Mouse (Mus musculus) embryonic facial prominence, embryonic 12.5 days (tissue): ENCODE data around the gene Fbn1. TPM values are rescaled to one million over a fixed set of nuclear protein-coding genes. Genes with fewer than 3 reads are reported as not detected.

Experiments
- ATAC-seq: fragments of 200-750 bp; cut with Nextera tagmentation; 2 replicates; pipeline ENCODE4 v1.8.0; 2017; ENCODE audit not compliant: insufficient number of reproducible peaks, insufficient read depth, low FRiP score, low TSS enrichment
- H3K27ac ChIP-seq: fragments of 300-500 bp; sonication (generic); 2 replicates; pipeline ENCODE4 v1.5.1; 2016; ENCODE audit warnings: mild to moderate bottlenecking
- H3K27me3 ChIP-seq: fragments of 300-500 bp; sonication (generic); 2 replicates; pipeline ENCODE4 v1.6.1; 2016; ENCODE audit warnings: mild to moderate bottlenecking, moderate library complexity
- H3K36me3 ChIP-seq: fragments of 300-500 bp; sonication (generic); 2 replicates; pipeline ENCODE4 v1.6.1; 2016; ENCODE audit warnings: mild to moderate bottlenecking
- H3K4me1 ChIP-seq: fragments of 300-500 bp; sonication (generic); 2 replicates; pipeline ENCODE4 v1.6.1; 2016
- H3K4me2 ChIP-seq: fragments of 300-500 bp; sonication (generic); replicated peaks from 2 replicates; pipeline ENCODE4 v1.6.1; 2016; ENCODE audit warnings: mild to moderate bottlenecking, moderate library complexity
- H3K4me3 ChIP-seq: fragments of 300-500 bp; sonication (generic); 2 replicates; pipeline ENCODE4 v1.5.1; 2016; ENCODE audit warnings: mild to moderate bottlenecking
- H3K9ac ChIP-seq: fragments of 300-500 bp; sonication (generic); 2 replicates; pipeline ENCODE4 v1.6.1; 2016; ENCODE audit warnings: mild to moderate bottlenecking, moderate library complexity
- H3K9me3 ChIP-seq: fragments of 300-500 bp; sonication (generic); 2 replicates; pipeline ENCODE4 v1.6.1; 2016; ENCODE audit warnings: mild to moderate bottlenecking, moderate library complexity
- WGBS: fragments of 180-500 bp; shearing (Covaris S2); methylation state at CpG from one replicate; pipeline ENCODE4 v1.1.7; 2016; 5-methylcytosine and 5-hydroxymethylcytosine counted together
- polyA plus RNA-seq: library from polyadenylated mRNA; unstranded; fragments of >200 nt; fragmentation: Nextera tagmentation; extraction: Ambion mirVana; gene quantifications from 2 replicates; pipeline ENCODE4 v1.2.1, GENCODE M21; 2016

Gene Fbn1
- polyA plus RNA-seq, 1 experiment from 2014 or later, result 27.1 TPM

DNA sequence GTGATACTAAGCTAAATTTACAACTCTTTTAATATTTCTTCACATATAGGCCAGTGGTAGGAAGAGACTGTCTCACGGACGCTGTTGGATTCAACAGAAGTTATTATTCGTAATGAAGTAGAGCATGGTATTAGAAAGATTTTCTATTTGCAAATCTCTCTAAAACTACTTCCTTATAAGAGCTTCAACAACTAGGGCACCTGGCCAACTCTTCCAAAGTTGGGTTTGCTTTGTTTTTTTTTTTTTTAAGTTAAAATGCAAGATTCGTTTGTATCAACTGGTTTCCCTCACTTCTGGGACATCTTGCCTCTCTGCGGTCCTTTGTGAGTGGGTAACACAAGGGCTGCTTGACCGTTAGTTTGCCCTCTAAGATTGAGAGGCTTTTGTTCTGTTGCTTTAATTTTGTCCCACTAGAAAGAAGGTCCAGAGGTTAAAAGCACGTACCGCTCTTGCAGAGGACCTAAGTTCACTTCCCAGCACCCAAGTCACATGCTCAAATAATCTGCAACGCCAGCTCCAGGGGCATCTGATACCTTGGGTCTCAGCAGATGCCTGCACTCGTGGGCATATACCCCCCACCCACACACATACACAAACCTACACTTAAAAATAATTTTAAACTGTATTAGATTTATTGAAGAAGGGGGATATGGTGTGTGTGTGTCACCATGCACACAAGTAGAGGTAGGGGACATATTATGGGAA is 91.1 kb downstream of the Fbn1 start:
- H3K36me3 ChIP-seq, result peaks cover 9% of the 10 kb centered on the region
- H3K9me3 ChIP-seq, result no peaks in the 10 kb centered on the region
- H3K9ac ChIP-seq, result no peak overlapping the region
- 0 out of 2 replicates have a peak, but pooled peaks cover 3% of the 10 kb centered on the region for H3K4me1 ChIP-seq
- H3K4me3 ChIP-seq, result no peak overlapping the region
- no peak for ATAC-seq
- no peak overlapping the region for H3K4me2 ChIP-seq
- H3K27ac ChIP-seq, result no peak overlapping the region
- WGBS, result 86% methylated on average over 10 of the region's 10 CpGs
- H3K27me3 ChIP-seq, result no peaks in the 10 kb centered on the region

DNA sequence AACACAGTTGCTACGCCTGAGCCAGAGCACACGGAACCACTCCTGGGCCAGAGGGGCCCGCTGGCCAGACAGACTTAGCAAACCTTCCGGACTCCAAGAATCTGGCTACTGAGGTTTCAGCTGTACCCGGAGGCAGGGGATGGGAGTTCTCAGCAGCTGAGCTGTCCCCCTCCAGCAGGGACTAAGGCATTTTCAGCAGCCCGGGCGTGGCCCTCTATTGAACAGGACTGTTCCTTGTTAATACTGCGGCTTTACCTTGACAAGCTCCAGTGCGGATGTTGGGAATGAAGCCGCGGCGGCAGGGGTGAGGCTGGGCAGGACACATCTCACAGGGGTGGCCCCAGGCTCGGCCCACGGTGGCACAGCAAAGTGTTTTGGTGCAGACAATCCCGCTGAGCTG is 95.4 kb downstream of the Fbn1 start:
- Histone ChIP-seq H3K4me3 (no peak overlapping the region), H3K9me3 (no peaks in the 10 kb centered on the region), H3K9ac (no peak overlapping the region), H3K36me3 (peaks cover 12% of the 10 kb centered on the region), H3K4me1 (no peaks in the 10 kb centered on the region), H3K4me2 (no peak overlapping the region), H3K27ac (0 out of 2 replicates have a peak overlapping the region, but pooled peaks have one; percentile 17), H3K27me3 (no peaks in the 10 kb centered on the region)
- WGBS, result 77% methylated on average over 15 of the region's 15 CpGs
- ATAC-seq, result no peak

DNA sequence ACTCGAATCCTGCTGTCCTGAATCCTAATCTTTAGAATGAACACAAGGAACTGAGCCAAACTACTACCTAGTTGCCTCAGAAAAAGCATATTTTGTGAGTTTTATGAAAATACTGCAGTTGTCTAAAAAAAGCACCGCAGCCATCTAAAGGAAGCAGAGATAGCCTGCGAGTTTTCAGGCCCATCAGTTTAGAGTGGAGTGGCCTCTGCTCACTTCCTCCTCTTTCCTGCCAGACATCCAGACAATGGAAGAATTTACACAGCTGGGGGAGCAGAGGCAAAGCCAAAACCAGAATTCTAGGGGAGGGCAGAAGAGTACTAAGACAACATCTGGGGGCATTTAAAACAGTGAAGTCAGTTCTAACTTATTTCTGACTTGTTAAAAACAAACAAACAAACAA is 96.0 kb downstream of the Fbn1 start:
- no peaks in the 10 kb centered on the region for H3K9me3 ChIP-seq
- ATAC-seq, result no peak
- H3K4me2 ChIP-seq, result no peak overlapping the region
- peaks cover 12% of the 10 kb centered on the region for H3K36me3 ChIP-seq
- 72% methylated on average over 3 of the region's 3 CpGs for whole genome bisulfite sequencing
- no peak overlapping the region for H3K9ac ChIP-seq
- no peaks in the 10 kb centered on the region for H3K4me1 ChIP-seq
- no peak overlapping the region for H3K4me3 ChIP-seq
- H3K27ac ChIP-seq, result no peak overlapping the region
- H3K27me3 ChIP-seq, result no peaks in the 10 kb centered on the region

DNA sequence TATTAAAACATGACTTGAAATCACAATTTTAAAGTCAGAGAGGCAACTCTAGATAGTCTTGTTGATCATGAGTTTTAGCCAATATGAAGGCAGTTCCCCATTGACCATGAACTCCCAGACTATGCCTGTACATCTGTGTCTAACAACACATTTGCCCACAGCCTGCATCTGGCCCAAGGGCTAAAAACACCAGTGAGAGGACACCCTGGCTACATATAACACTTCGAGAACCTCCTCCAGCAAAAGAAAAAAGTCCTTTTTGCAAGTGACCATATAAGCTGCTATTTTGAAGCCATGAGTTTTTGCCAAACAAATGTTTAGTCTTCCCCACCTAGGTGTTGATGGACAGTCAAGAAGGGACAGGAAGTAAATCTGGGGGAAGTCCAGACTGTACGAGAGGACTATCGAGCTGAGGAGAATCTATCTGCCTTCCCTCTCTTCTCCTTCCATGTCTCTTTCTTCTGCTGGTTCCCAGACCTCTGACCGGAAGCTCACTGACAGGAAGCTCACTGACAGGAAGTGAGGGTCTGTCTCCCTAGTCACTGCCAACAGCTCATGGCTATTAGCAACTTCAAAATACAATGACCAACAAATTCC is 103.2 kb downstream of the Fbn1 start:
- ATAC-seq, result no peak
- H3K4me3 ChIP-seq, result no peak overlapping the region
- H3K36me3 ChIP-seq, result 0 out of 2 replicates have a peak, but pooled peaks cover 3% of the 10 kb centered on the region
- H3K27me3 ChIP-seq, result no peaks in the 10 kb centered on the region
- no peak overlapping the region for H3K9ac ChIP-seq
- H3K4me2 ChIP-seq, result no peak overlapping the region
- 82% methylated on average over 4 of the region's 4 CpGs for WGBS
- no peaks in the 10 kb centered on the region for H3K9me3 ChIP-seq
- no peaks in the 10 kb centered on the region for H3K4me1 ChIP-seq
- H3K27ac ChIP-seq, result no peak overlapping the region

DNA sequence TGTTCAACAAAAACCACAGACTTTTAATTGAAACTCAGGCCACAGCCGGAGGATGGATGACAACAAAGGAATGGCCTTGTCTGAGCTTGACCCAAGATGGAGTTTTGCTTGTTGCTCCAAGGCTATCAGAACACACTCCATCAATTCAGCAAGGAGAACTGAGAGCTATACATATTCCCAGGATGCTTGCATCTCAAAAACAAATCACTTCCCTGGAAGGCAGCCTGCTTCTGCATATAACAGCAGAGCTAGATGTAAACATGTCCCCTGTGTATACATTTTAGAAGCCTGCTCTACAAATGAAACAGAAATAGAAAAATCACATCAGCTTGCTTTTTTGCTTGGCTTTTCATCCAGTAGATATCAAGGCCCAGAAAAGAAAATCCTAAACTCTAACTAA is 105.5 kb downstream of the Fbn1 start:
- Histone ChIP-seq H3K9ac (no peak overlapping the region), H3K27ac (no peak overlapping the region), H3K36me3 (0 out of 2 replicates have a peak, but pooled peaks cover 4% of the 10 kb centered on the region), H3K4me2 (no peak overlapping the region), H3K9me3 (no peaks in the 10 kb centered on the region), H3K27me3 (no peaks in the 10 kb centered on the region), H3K4me1 (no peaks in the 10 kb centered on the region), H3K4me3 (no peak overlapping the region)
- ATAC-seq, result no peak
- 88% methylated on average over 1 of the region's 1 CpGs for WGBS

DNA sequence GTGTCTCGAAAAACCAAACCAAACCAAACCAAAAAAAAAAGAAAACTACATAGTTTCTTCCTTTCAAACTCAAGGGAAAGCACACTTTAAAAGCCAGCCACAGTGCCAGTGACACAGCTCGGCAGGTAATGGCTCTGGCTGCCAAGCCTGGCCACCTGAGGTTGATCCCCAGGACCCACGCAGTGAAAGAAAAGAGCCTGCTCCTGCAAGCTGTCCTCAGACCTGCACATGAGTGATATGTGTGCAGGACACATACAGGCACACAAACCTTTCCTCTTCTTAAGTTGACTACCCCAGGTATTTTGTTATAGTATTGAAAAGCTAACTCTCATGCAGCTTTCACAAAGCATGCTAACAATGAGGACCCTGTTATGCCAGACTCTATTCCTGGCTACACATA is 107.7 kb downstream of the Fbn1 start:
- no peaks in the 10 kb centered on the region for H3K27me3 ChIP-seq
- peaks cover 9% of the 10 kb centered on the region; the same call in 1 of the 2 replicates for H3K36me3 ChIP-seq
- H3K9me3 ChIP-seq, result no peaks in the 10 kb centered on the region
- 91% methylated on average over 3 of the region's 3 CpGs for WGBS
- H3K27ac ChIP-seq, result no peak overlapping the region
- no peak overlapping the region for H3K4me2 ChIP-seq
- no peak overlapping the region for H3K9ac ChIP-seq
- no peak overlapping the region for H3K4me3 ChIP-seq
- no peak for ATAC-seq
- H3K4me1 ChIP-seq, result no peaks in the 10 kb centered on the region

DNA sequence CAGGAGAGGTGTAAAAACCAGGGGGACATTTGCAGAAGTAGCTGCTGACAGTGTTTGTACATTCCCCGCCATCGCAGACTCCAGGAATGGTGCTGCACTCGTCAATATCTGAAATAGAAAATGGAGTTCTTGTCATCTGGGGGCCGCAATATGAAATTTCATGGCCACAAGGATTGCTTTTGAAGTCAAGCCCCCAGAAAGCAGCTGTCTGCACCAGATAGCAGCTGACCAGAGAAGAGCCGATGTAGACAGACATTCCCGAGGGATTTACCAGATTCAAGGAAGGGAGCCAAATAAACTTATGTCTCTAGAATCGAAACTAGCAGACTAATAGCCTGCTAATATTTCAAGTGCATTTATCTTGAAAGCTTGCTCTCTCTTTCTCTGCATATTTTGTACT is 110.0 kb downstream of the Fbn1 start:
- Histone ChIP-seq H3K4me2 (no peak overlapping the region), H3K9me3 (no peaks in the 10 kb centered on the region), H3K27me3 (no peaks in the 10 kb centered on the region), H3K36me3 (peaks cover 9% of the 10 kb centered on the region; the same call in 1 of the 2 replicates), H3K4me1 (no peaks in the 10 kb centered on the region), H3K27ac (no peak overlapping the region), H3K4me3 (no peak overlapping the region), H3K9ac (no peak overlapping the region)
- ATAC-seq, result no peak
- WGBS, result 84% methylated on average over 7 of the region's 7 CpGs

DNA sequence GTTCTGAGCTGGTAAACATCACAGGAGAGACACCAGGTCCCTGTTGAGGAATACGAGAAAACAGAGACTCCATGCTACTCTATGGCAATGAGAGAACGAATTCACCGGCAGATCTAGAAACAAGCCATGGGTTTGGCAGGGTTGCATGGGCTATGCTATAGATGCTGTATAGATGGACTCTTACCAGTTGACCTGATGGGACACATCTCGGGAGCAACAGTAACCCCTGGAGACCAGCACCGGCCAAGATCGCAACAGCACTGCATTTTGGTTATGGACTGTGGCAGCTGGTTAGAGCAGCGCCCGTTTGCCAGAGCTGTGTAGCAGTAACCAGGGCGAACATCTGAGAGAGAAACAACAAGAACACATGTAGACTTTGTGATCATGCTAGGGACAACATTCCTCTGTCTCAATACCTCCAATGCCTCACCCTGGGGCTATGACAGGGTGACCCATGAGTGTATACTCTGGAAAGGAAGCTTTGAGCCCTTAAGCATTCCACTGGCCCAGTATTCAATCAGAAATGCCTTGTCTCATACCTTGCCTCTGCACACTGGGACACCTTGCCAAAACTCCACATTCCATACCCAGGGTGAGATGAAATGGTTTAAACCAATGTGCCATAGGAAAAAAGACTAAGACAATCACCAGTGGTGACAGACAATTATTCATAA is 113.2 kb downstream of the Fbn1 start:
- H3K27ac ChIP-seq, result no peak overlapping the region
- H3K4me3 ChIP-seq, result no peak overlapping the region
- no peak for ATAC-seq
- H3K36me3 ChIP-seq, result peaks cover 7% of the 10 kb centered on the region; the same call in 1 of the 2 replicates
- no peaks in the 10 kb centered on the region for H3K27me3 ChIP-seq
- no peaks in the 10 kb centered on the region for H3K4me1 ChIP-seq
- H3K9me3 ChIP-seq, result no peaks in the 10 kb centered on the region
- no peak overlapping the region for H3K9ac ChIP-seq
- 92% methylated on average over 9 of the region's 9 CpGs for WGBS
- H3K4me2 ChIP-seq, result no peak overlapping the region

DNA sequence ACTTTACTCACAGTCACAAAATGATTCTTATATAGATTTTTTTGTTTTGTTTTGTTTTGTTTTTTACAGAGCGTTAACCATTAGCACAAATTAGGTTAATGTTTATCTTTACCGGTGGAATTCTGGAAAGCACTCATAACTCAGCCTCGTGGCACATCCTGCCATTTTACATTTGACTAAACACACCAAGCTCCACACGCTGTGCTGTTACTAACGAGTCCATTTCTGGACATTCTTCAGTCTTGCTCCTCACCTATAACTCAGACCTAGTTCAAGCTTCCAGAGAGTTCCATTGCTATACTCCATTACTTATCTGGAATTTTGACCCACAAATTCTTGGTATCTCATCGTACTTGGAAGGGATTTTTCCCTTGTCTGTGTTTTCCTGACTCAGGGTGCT is 116.2 kb downstream of the Fbn1 start:
- Histone ChIP-seq H3K27ac (no peak overlapping the region), H3K27me3 (no peaks in the 10 kb centered on the region), H3K4me3 (no peak overlapping the region), H3K4me2 (no peak overlapping the region), H3K9ac (no peak overlapping the region), H3K36me3 (peaks cover 17% of the 10 kb centered on the region), H3K9me3 (no peaks in the 10 kb centered on the region), H3K4me1 (no peaks in the 10 kb centered on the region)
- 87% methylated on average over 6 of the region's 6 CpGs for WGBS
- ATAC-seq, result no peak

DNA sequence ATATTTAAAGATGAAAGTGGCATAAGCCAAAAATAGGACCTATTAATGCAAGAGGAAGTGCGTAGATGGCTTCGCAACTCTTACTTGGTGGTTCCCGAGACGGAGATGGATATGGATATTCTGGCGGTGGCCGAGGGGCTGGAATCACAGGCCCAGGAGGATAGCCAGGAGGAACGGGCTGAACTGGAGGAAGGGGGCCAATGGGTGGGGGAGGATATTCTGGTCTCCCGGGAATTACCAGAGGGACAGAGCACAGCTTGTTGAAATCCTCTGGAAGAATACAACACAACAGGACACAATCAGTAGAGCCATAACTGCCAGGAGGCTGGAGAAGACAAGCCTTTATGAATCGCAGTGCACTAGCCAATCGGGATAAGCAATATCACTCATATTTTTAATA is 118.0 kb downstream of the Fbn1 start:
- H3K9ac ChIP-seq, result no peak overlapping the region
- no peak overlapping the region for H3K27ac ChIP-seq
- no peaks in the 10 kb centered on the region for H3K4me1 ChIP-seq
- H3K36me3 ChIP-seq, result peaks cover 18% of the 10 kb centered on the region
- no peak for ATAC-seq
- no peak overlapping the region for H3K4me2 ChIP-seq
- WGBS, result 94% methylated on average over 10 of the region's 10 CpGs
- H3K27me3 ChIP-seq, result no peaks in the 10 kb centered on the region
- H3K4me3 ChIP-seq, result no peak overlapping the region
- no peaks in the 10 kb centered on the region for H3K9me3 ChIP-seq

DNA sequence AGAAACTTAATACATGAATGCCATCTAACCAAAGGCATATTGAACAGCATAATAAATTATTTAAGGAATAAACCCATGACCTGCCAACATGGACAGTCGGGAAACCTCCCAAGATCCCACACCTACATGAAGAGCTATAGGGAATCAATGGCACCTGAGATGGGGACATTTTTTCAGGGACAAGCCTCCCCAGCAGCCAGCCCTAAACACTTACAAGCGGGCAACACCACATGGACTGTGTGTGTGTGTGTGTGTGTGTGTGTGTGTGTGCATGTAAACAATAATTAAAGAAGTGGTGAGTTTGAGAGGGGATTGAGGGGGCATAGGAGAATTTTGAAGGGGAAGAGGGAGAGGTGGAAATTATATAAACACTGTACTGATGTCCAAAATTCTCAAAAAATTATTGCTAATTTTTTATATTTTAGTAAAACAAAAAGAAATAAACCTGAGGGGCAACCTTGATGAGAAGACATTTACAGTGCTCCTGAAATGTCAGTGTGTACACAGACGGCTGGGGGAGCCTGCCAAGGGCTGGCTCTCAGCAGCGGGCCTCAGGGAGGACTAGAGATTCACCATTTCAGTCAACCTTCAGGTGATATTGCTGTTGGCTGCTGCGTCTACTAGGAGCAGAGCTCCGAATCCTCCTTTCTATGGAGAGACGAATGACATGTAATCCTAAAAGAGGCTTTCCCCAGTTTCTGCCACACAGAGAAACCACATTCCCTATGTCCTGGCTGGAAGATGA is 121.4 kb downstream of the Fbn1 start:
- ATAC-seq, result no peak
- 71% methylated on average over 7 of the region's 7 CpGs for WGBS

More for the DNA sequence above, 121.4 kb downstream of the Fbn1 start:
- Histone ChIP-seq H3K4me1 (no peaks in the 10 kb centered on the region), H3K36me3 (peaks cover 24% of the 10 kb centered on the region), H3K27me3 (no peaks in the 10 kb centered on the region), H3K4me2 (no peak overlapping the region), H3K27ac (no peak overlapping the region), H3K9me3 (no peaks in the 10 kb centered on the region), H3K9ac (no peak overlapping the region), H3K4me3 (no peak overlapping the region)
